Mouse (Mus musculus): ENCODE data around the gene Tac2.
A peak's percentile ranks its signal among the peaks of the same experiment; 100 is the strongest.
"Not testable (repeated sequence)": the region's sequence is repeated elsewhere in the genome, so short reads cannot be mapped to it uniquely, and the experiment has no call there.

The Tac2 gene

GRCm38 (mm10) chr10:127755770-127756468, 31.6 kb downstream of the Tac2 start:
- no peak for DNase-seq (ENCODE audit: low read depth)

GRCm38 (mm10) chr10:127759181-127760110, 35.2 kb downstream of the Tac2 start, which contains the start of the genes Rdh1 and Rdh16f1:
Gene Rdh1, plus strand, starts transcription at chr10:127759721.
Gene Rdh16f1, plus strand, starts transcription at chr10:127759787.
- peak; percentile 91 for DNase-seq (ENCODE audit: low read depth)

- not testable (repeated sequence) for DNase-seq (ENCODE audit: low read depth)
Observed at GRCm38 (mm10) chr10:127762926-127763325, 38.6 kb downstream of the Tac2 start.

GRCm38 (mm10) chr10:127763914-127764680, 39.8 kb downstream of the Tac2 start:
- no peak for DNase-seq (ENCODE audit: low read depth)

- no peak for DNase-seq (ENCODE audit: low read depth)
Observed at GRCm38 (mm10) chr10:127766564-127766963, 42.3 kb downstream of the Tac2 start.

- no peak for DNase-seq (ENCODE audit: low read depth)
Observed at GRCm38 (mm10) chr10:127776011-127776410, 51.7 kb downstream of the Tac2 start, which contains the start of gene Rdh9. Gene Rdh9, plus strand, starts transcription at chr10:127776386.

Data from 416B (cell line).